Mouse (Mus musculus) forebrain, embryonic 13.5 days (tissue): ENCODE data around the gene Mbd3. TPM values are rescaled to one million over a fixed set of nuclear protein-coding genes. Genes with fewer than 3 reads are reported as not detected.

ENCODE experiments used
- ATAC-seq: fragments of 200-750 bp; cut with Nextera tagmentation; 2 replicates; pipeline ENCODE4 v1.8.0; 2017
- H3K27ac ChIP-seq: fragments of 300-500 bp; sonication (generic); 2 replicates; pipeline ENCODE4 v1.5.1; 2015; ENCODE audit warnings: inconsistent platforms, mild to moderate bottlenecking, moderate library complexity
- H3K27me3 ChIP-seq: fragments of 300-500 bp; sonication (generic); 2 replicates; pipeline ENCODE4 v1.6.1; 2015; ENCODE audit warnings: mild to moderate bottlenecking, inconsistent platforms
- H3K36me3 ChIP-seq: fragments of 300-500 bp; sonication (generic); 2 replicates; pipeline ENCODE4 v1.6.1; 2015; ENCODE audit warnings: mild to moderate bottlenecking, inconsistent platforms; ENCODE audit not compliant: poor library complexity, severe bottlenecking
- H3K4me1 ChIP-seq: fragments of 300-500 bp; sonication (generic); 2 replicates; pipeline ENCODE4 v1.6.1; 2015; ENCODE audit warnings: inconsistent platforms
- H3K4me2 ChIP-seq: fragments of 300-500 bp; sonication (generic); 2 replicates; pipeline ENCODE4 v1.6.1; 2015; ENCODE audit warnings: inconsistent platforms, mild to moderate bottlenecking, moderate library complexity
- H3K4me3 ChIP-seq: fragments of 300-500 bp; sonication (generic); 2 replicates; pipeline ENCODE4 v1.5.1; 2015; ENCODE audit warnings: mild to moderate bottlenecking, inconsistent platforms
- H3K9ac ChIP-seq: fragments of 300-500 bp; sonication (generic); 2 replicates; pipeline ENCODE4 v1.6.1; 2015; ENCODE audit warnings: mild to moderate bottlenecking, inconsistent platforms
- H3K9me3 ChIP-seq: fragments of 300-500 bp; sonication (generic); replicated peaks from 2 replicates; pipeline ENCODE4 v1.6.1; 2016; ENCODE audit warnings: inconsistent platforms
- WGBS: fragments of 180-500 bp; shearing (Covaris S2); methylation state at CpG from one replicate; pipeline ENCODE4 v1.1.7; 2015; 5-methylcytosine and 5-hydroxymethylcytosine counted together
- polyA plus RNA-seq: library from polyadenylated mRNA; unstranded; fragments of >200 nt; fragmentation: Nextera tagmentation; extraction: Ambion mirVana; gene quantifications from 2 replicates; pipeline ENCODE4 v1.2.1, GENCODE M21; 2015

Gene Mbd3
- polyA plus RNA-seq, 1 experiment from 2014 or later: 304 TPM

DNA sequence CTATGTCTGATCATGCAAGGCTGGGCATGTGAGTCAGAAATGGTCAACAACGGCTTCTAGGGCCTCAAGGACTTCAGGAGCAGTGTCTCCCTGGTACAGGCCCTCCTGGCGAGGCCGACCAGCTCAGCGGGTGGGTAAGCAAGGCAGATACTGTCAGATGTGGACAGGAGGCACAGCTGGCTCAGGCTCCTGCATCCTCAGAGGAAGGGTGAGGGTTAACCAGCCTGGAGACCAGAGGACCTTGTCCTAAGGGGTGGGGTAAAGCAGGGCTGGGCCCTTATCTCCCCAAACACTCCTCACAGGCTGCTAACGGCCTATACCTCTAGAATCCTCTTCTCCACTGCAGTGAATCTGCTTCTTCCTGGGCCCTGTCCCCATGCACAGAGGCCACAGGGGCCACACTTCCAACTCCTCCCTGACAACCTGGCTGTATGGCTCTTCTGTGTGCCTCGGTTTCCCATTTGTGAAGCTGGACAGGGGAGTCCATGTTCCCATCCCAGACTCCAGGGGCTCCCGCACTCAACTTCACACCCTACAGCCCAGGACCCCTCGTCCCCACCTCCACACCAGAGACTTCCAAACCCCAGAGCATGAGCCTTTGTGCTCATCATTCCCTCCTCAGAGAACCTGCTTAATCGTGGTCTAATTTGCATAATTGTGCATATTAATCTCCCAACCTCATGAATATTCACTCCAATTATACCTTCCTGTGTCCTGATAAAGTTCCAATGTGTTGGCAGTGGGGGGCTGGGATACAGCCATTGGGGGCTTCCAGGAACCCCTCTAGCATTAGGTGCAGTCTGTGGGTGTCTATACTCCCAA lies 22.5 kb upstream of the Mbd3 start:
- Histone ChIP-seq H3K27me3 (no peaks in the 10 kb centered on the region), H3K36me3 (peaks cover 94% of the 10 kb centered on the region), H3K4me2 (peak overlapping the region; percentile 34), H3K9ac (peak overlapping the region; percentile 47; the same call in 1 of the 2 replicates), H3K27ac (peak overlapping the region; percentile 79), H3K4me3 (no peak overlapping the region), H3K4me1 (peaks cover 64% of the 10 kb centered on the region), H3K9me3 (peaks cover 6% of the 10 kb centered on the region; the same call in 1 of the 2 replicates)
- WGBS: 73% methylated on average over 9 of the region's 9 CpGs
- peak; percentile 41; the same call in 1 of the 2 replicates for ATAC-seq

DNA sequence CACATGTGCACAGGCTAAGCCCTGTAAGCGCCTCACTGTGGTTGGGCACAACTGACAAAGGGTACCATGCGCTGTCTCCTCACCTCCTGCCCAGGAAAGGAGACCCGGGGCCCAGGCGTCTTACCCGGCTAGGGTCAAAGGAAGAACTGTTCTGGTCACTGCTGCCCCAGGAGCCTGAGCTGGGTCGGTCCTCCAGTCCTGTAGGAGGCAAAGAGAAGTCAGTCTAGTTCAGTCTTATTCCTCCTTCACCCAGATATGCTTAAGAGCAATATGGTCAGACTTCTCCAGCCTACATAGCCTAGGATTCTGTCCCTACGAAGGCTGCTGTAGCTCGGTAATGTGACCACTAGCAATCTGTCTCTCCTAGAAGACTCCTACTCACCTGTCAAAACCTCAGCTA lies 21.9 kb upstream of the Mbd3 start:
- Histone ChIP-seq H3K9ac (0 out of 2 replicates have a peak overlapping the region, but pooled peaks have one; percentile 47), H3K9me3 (peaks cover 6% of the 10 kb centered on the region; the same call in 1 of the 2 replicates), H3K36me3 (peaks cover 94% of the 10 kb centered on the region), H3K27ac (peak overlapping the region; percentile 79; the same call in 1 of the 2 replicates), H3K4me1 (peaks cover 64% of the 10 kb centered on the region), H3K27me3 (no peaks in the 10 kb centered on the region), H3K4me3 (no peak overlapping the region), H3K4me2 (no peak overlapping the region)
- ATAC-seq: no peak
- 93% methylated on average over 8 of the region's 8 CpGs for WGBS

DNA sequence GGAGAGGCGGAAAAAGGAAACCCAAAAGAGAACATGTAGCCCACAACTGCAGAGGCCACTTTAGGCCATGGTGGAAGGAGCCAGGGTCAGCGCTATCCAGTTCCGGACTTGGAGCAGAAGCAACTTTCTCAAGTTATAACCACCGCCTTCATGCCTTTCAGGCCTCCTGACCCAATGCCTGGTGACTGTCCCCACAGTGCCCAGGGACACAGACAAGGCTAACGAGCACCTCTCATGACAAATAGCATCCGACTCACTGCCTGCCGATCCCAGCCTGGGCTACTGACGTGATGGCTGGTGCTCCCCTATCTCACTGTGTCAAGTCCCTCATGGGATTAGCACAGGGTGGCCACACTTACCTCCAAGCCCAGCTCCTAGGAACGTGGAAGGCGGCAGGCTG lies 21.4 kb upstream of the Mbd3 start:
- peaks cover 64% of the 10 kb centered on the region for H3K4me1 ChIP-seq
- no peaks in the 10 kb centered on the region for H3K27me3 ChIP-seq
- H3K9ac ChIP-seq: no peak overlapping the region
- H3K36me3 ChIP-seq: peaks cover 94% of the 10 kb centered on the region
- H3K4me3 ChIP-seq: no peak overlapping the region
- ATAC-seq: no peak
- peaks cover 6% of the 10 kb centered on the region; the same call in 1 of the 2 replicates for H3K9me3 ChIP-seq
- no peak overlapping the region for H3K4me2 ChIP-seq
- WGBS: 90% methylated on average over 10 of the region's 10 CpGs
- H3K27ac ChIP-seq: 0 out of 2 replicates have a peak overlapping the region, but pooled peaks have one; percentile 79

DNA sequence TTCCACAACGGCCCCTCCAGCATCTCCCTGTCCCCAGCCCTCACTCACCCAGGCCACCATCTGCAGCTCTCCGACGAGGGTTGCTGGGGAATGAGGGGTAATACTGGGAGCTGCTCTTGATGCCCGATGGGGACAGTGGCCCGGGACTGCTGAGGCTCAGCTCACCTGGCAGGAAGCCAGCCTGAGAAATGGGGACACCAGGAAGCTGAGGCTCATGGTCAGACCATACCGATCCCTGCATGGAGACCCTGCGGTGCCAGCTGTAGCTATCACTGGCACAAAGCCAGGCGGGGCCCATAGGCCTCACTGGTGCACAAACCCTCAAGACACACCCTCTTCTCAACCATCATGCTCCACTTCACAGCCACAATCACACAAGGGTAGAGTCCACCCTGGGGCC lies 20.1 kb upstream of the Mbd3 start:
- 59% methylated on average over 8 of the region's 8 CpGs for WGBS
- Histone ChIP-seq H3K27me3 (no peaks in the 10 kb centered on the region), H3K4me3 (no peak overlapping the region), H3K4me1 (peaks cover 62% of the 10 kb centered on the region), H3K9ac (peak overlapping the region; percentile 8; the same call in 1 of the 2 replicates), H3K9me3 (no peaks in the 10 kb centered on the region), H3K4me2 (no peak overlapping the region), H3K36me3 (peaks cover 94% of the 10 kb centered on the region), H3K27ac (peak overlapping the region; percentile 77)
- ATAC-seq: 0 out of 2 replicates have a peak, but pooled peaks have one; percentile 1

DNA sequence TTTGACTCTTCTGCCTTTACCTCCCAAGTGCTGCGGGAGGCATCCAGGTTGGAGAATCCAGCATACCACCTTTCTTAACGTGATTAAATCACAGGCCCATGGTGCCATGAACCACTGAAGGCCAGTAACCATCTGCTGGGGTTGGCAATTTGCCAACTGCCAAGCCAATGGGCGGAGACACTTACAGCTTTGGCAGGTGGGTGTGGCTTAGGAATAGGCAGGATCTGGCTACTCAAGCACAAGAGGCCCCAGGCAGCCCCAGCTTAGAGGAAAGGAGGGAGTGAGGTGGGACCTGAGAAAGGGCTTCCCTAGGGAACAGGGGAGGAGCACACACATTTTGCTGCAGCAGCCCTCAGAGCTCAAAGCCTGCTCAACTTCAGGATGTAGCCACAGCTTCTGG lies 19.0 kb upstream of the Mbd3 start:
- Histone ChIP-seq H3K27me3 (no peaks in the 10 kb centered on the region), H3K4me3 (no peak overlapping the region), H3K27ac (peak overlapping the region; percentile 77), H3K36me3 (peaks cover 95% of the 10 kb centered on the region), H3K9me3 (no peaks in the 10 kb centered on the region), H3K9ac (peak overlapping the region; percentile 14), H3K4me1 (peaks cover 51% of the 10 kb centered on the region), H3K4me2 (peak overlapping the region; percentile 7; the same call in 1 of the 2 replicates)
- peak; percentile 58 for ATAC-seq
- WGBS: 39% methylated on average over 3 of the region's 3 CpGs

DNA sequence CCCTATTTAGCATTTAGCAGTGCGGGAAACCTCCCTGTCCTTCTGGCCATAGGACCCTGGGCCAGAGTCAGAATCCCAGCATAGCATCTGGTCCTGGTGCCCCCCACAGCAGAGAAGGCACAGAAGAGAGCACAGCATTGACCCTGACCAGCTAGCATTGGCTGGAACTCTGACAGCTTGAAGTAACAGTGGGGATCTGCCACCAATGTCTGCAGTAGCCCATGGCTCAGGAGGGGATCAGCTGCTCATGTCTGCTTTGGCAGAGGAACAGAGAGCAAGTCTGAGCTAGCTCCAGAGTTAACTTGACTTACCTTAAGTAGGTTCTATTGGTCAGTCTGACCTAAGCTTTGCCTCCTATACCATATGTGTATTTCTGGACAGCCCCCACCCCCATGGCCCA lies 18.5 kb upstream of the Mbd3 start:
- Histone ChIP-seq H3K27ac (peak overlapping the region; percentile 60), H3K4me3 (no peak overlapping the region)

DNA sequence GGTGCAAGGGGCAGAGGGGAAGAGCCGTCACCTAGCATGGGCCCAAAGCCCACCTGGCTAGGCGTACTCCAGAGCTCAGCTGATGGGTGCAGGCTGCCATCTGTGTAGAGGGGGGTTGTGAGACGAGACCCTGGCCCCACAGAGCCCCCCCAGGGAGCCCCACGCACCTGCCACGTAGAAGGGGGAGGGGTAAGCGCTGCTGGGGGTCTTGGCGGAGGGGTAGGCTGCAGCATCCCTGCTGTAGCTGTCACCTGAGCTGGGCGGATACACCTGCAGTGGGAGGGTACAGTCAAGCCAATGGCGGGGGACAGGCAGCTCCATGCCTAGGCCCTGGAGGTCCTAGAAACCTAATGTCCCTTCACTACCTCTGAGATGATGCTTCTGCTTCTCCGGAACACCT lies 18.0 kb upstream of the Mbd3 start:
- Histone ChIP-seq H3K4me3 (no peak overlapping the region), H3K36me3 (peaks cover 99% of the 10 kb centered on the region), H3K9me3 (no peaks in the 10 kb centered on the region), H3K27ac (peak overlapping the region; percentile 60), H3K27me3 (no peaks in the 10 kb centered on the region), H3K4me1 (peaks cover 45% of the 10 kb centered on the region), H3K4me2 (no peak overlapping the region), H3K9ac (no peak overlapping the region)
- no peak for ATAC-seq
- 83% methylated on average over 10 of the region's 10 CpGs for WGBS

More for the DNA sequence above, 18.5 kb upstream of the Mbd3 start:
- 91% methylated on average over 1 of the region's 1 CpGs for WGBS
- ATAC-seq: no peak
- Histone ChIP-seq H3K4me2 (no peak overlapping the region), H3K36me3 (peaks cover 95% of the 10 kb centered on the region), H3K27me3 (no peaks in the 10 kb centered on the region), H3K9me3 (no peaks in the 10 kb centered on the region), H3K4me1 (peaks cover 48% of the 10 kb centered on the region), H3K9ac (no peak overlapping the region)

DNA sequence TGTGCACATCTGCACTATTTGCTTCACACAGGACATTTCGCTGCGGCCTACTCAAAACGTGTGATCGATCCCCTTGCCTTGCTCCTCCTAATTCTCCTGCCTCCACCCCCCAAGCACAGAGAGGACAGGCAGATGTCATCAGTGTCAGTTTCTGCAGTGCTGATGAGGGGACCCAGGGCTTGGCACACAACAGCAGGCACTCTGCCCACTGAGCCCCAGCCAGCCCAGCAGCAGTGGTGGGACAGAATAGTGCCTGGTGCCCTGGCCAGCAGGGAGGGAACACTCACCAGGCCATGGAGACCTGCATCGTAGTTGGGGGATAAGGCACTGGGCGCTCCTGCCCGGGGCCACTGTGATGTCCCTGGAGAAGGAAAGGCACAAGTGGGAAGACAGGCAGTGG lies 16.2 kb upstream of the Mbd3 start:
- H3K27me3 ChIP-seq: no peaks in the 10 kb centered on the region
- H3K4me2 ChIP-seq: no peak overlapping the region
- H3K9ac ChIP-seq: no peak overlapping the region
- H3K27ac ChIP-seq: no peak overlapping the region
- H3K4me3 ChIP-seq: no peak overlapping the region
- 93% methylated on average over 7 of the region's 7 CpGs for WGBS
- H3K36me3 ChIP-seq: peaks cover 100% of the 10 kb centered on the region
- no peak for ATAC-seq
- H3K9me3 ChIP-seq: no peaks in the 10 kb centered on the region
- H3K4me1 ChIP-seq: peaks cover 33% of the 10 kb centered on the region

DNA sequence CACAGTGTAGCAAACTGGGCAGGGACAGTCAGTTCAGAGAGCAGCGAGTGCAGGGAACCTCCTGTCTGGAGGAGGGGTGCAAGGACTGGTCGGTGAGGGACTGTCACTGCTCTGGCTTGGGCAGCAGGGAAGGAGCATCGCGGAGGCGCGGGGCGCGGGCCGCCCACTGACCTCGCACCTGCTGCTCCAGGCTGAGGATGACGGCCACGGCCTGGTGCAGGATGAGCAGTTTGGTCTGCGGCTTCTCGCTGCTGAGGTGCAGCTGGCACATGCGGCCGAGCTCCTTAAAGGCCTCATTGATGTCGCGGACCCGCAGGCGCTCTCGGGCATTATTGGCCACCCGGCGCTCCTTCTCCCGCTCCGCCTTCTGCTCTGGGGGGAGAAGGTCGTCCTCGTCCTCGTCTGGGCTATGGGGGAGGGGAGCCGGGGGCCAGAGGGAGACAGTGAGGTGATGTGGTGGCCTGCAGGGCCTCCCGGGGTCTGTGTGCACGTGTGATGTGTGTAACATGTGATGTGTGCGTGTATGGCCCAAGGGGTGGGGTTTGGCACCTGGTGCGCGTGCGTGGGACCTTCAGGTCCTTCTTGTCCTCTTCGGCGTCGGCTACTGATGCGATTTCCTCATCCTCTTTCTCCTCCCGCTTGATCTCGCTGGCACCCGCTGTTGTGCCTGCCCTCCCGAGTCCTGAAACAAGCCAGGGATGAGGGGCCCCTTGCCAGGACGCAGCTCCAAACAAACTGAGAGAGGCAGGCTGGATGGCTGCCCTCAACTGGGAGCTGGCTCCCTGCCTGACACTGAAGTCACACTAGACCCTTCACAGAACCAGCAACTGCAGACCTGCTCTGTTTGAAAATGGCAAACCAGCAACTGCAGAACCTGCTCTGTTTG lies 13.5 kb upstream of the Mbd3 start:
- Histone ChIP-seq H3K27ac (peak overlapping the region; percentile 51; the same call in 1 of the 2 replicates), H3K9me3 (no peaks in the 10 kb centered on the region), H3K4me3 (no peak overlapping the region), H3K9ac (0 out of 2 replicates have a peak overlapping the region, but pooled peaks have one; percentile 18), H3K36me3 (peaks cover 87% of the 10 kb centered on the region), H3K4me2 (no peak overlapping the region), H3K4me1 (peaks cover 7% of the 10 kb centered on the region), H3K27me3 (no peaks in the 10 kb centered on the region)
- ATAC-seq: peak; percentile 11; the same call in 1 of the 2 replicates
- 81% methylated on average over 44 of the region's 44 CpGs for WGBS

DNA sequence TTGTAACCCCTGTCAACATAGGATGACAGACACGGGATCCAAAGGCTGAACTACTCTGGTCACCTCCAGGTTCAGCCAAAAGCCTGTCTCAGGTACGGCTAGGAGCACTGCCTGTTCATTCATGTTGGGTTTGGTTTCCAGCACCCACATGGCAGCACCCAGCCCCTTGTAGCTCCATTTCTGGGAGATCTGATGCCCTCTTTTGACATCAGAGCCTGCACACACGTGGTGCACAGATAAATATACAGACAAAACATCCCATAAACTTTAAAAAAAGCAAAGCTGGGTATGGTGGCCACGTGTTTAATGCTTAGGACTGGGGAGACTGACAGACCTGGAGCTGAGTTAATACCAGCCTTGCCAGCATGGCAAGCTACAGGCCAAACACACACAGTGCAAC lies 8.6 kb upstream of the Mbd3 start:
- Histone ChIP-seq H3K4me2 (peak overlapping the region; percentile 98; the same call in 1 of the 2 replicates), H3K36me3 (peaks cover 52% of the 10 kb centered on the region), H3K4me1 (peaks cover 29% of the 10 kb centered on the region), H3K4me3 (no peak overlapping the region), H3K27me3 (no peaks in the 10 kb centered on the region), H3K9ac (no peak overlapping the region), H3K27ac (no peak overlapping the region), H3K9me3 (no peaks in the 10 kb centered on the region)
- ATAC-seq: no peak
- WGBS: 52% methylated on average over 4 of the region's 4 CpGs

DNA sequence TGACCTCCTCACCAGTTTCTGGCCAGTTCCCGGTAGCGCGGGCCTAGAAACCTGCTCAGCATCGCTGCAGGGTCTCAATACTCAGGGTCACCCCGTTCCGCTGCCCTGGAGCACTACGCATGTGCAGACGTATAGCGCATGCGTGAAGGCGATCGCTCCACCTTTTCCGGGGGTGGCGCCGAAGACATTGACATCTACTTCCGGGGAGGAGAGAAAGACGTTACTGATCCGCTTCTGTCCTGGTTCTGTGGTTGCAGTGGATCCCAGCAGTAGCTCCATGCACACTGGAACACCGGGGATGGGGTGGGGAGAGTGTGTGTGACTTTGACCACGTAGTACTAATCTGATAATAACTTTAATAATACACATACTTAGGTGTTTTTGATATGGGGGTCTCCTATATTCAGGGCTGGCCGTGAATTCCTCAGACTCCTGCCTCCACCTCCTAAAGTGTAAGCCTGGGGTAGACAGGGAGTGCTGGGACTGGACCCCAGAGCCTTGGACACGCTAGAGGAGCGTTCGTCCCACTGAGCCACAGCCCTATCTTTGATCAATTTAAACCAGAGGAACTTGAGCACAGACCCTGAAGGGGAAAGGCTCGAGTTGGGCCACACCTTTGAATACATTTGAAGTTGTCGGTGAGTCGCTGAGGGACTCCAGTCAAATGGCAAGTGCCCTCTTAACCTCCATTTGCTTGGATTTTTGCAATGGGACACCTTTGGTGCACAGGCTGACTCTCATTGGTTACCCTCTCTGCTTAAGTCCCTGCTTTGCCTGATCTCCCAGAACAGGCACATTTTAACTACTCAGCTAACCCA lies 7.5 kb upstream of the Mbd3 start, which contains the start of gene Uqcr11:
TSS of gene Uqcr11 (minus strand) at position 147 of the 818 bp plus-strand sequence.
- 2% methylated on average over 27 of the region's 27 CpGs for WGBS
- H3K9ac ChIP-seq: peak within 1 kb of the TSS; percentile 89
- no peaks in the 10 kb centered on the region for H3K27me3 ChIP-seq
- no peaks in the 10 kb centered on the region for H3K9me3 ChIP-seq
- peak within 1 kb of the TSS; percentile 83 for H3K27ac ChIP-seq
- H3K36me3 ChIP-seq: peaks cover 52% of the 10 kb centered on the region
- peak within 1 kb of the TSS; percentile 98 for H3K4me2 ChIP-seq
- ATAC-seq: peak; percentile 87
- peak within 1 kb of the TSS; percentile 90 for H3K4me3 ChIP-seq
- peaks cover 27% of the 10 kb centered on the region for H3K4me1 ChIP-seq
